Mouse (Mus musculus) heart, postnatal 4 days (tissue): ENCODE data around the gene Lclat1. TPM values are rescaled to one million over a fixed set of nuclear protein-coding genes. Genes with fewer than 3 reads are reported as not detected.

ENCODE experiments used
- DNase-seq: peaks from one replicate; pipeline ENCODE4 v3.0.0; 2021
- total RNA-seq, 2 experiments: library from RNA; stranded (reverse); gene quantifications; 2 replicates each; pipeline ENCODE4 v1.2.3; 2021

Gene Lclat1
- total RNA-seq, 2 experiments from 2014 or later: 160 to 168 TPM

GRCm38 (mm10) chr17:73091368-73091767, 16.4 kb upstream of the Lclat1 start:
- DNase-seq: no peak

DNA sequence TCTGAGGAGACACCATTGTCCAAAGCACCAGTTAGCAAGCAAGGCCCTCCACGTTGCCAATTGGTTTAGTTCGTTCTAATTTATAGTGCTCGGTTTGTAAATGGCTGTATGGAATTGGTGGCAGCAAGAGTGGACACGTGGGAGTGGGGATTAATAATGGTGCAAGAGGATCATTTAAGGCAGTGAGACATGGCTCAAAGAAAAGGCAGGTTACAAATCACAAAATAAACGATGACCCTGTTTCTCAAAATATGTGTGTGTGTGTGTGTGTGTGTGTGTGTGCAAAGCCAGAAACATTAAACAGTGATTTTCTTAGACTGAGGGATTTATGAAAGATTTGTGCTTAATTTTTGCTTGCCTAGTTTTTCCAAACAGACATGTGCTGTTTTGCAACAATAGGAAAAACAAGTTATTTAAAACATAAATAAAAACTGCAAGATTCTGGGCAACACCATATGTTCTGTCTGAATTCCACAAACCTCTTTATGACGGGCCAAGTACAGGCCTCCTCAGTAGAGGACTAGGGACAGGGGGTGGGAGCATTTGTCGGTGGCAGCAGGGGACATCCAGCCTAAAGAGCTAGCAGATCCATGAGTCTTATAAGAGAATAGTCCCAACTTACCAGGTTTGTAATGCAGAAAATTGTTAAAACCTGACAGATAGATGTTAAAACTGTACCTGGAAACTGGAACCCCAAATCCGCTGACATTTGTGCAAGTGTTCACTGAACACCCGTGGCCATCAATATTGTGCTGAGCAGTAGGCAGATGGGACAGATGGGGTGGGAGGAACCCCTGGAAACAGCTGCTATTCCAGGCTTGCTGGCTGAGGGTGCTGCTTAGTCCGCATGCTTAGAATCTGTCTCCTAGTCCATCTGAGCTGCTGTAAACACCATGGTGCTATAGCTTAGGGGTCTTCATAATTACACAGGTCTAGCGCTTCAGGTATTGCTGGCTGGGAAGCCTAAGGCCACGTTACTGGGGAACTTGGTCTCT, 15.4 kb upstream of the Lclat1 start:
- DNase-seq: no peak

- DNase-seq: no peak
Measured at GRCm38 (mm10) chr17:73095070-73095469, 12.7 kb upstream of the Lclat1 start.

GRCm38 (mm10) chr17:73095585-73095984, 12.2 kb upstream of the Lclat1 start:
- DNase-seq: no peak

- DNase-seq: peak; percentile 35
Measured at GRCm38 (mm10) chr17:73096484-73096883, 11.3 kb upstream of the Lclat1 start.

DNA sequence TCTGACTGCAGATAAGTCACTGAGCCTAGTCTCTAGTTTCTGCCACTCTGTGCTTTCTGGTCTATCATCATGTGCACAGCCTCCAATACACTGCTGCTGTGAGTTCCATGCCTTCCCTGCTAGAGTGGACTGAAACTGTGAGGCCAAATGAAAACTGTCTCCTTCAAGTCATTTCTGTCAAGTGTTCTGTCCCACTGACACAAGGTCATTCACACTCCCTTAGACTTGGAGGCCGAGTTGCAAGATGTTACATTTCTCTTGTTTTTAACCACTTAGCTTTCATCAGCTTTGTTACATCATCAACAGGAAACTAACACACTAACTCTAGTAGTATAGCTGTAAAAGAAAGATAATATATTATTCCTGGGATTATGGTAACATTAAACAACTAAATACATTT, 9.1 kb upstream of the Lclat1 start:
- DNase-seq: no peak

- no peak for DNase-seq
Measured at GRCm38 (mm10) chr17:73100396-73100795, 7.4 kb upstream of the Lclat1 start.

GRCm38 (mm10) chr17:73102538-73102937, 5.2 kb upstream of the Lclat1 start:
- DNase-seq: no peak

DNA sequence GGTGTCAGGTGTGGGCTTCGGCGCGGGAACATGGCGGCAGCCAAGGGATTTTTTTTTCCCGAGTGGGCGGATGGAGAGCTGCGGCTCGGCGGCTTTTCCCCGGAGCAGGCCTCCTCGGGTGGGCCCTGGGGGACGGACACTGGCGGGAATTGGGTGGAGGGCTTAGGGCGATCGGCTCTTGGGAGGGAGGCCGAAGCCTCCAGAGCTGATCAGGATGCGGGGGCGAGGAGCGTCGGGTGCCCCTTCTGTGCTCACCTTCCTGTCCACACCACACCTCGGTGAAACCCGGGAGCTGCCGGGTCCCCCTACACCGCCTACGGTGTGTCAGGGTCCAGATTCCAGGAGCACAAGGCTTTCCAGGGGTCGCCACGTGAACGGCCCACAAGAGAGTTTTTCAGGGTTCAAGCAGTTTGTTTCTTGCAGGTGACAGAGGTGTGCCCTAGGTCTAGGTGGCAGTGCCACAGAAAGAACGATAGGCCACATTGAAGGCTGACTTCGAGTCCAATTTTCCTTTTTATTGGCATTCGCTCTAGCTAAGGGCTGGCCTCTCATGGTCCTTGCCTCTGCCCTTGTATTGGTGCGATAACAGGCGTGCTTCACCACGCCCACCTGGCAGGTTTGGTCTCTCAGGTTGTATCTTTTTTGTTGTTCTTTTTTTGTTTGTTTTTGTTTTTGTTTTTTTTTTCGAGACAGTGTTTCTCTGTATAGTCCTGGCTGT, 544 bp downstream of the Lclat1 start:
- peak; percentile 31 for DNase-seq

GRCm38 (mm10) chr17:73108888-73109259, 1.1 kb downstream of the Lclat1 start:
- no peak for DNase-seq

DNA sequence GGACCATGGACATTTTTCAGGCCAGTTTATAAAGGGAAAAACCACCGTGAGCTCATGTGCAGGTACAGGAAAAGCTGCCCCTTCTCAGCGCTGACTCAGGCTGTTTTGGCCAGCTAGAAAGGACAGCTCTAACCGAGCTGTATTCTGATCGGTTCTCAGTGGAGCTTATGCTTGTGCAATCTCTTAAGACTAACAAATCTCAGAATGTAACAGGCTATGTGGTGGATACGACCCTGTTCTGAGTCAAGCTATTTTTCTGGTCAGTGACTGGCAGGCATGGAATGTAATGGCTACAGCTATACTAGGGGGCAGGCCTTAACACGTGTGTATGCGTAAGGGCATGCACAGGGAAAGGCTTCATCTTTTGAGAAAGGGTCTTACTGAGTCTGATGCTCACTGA, 4.3 kb downstream of the Lclat1 start:
- DNase-seq: no peak

GRCm38 (mm10) chr17:73112601-73113000, 4.8 kb downstream of the Lclat1 start:
- no peak for DNase-seq

GRCm38 (mm10) chr17:73113230-73113629, 5.4 kb downstream of the Lclat1 start:
- no peak for DNase-seq

- no peak for DNase-seq
Measured at GRCm38 (mm10) chr17:73118134-73118533, 10.3 kb downstream of the Lclat1 start.

GRCm38 (mm10) chr17:73118702-73119101, 10.9 kb downstream of the Lclat1 start:
- DNase-seq: no peak

- no peak for DNase-seq
Measured at GRCm38 (mm10) chr17:73119150-73119549, 11.4 kb downstream of the Lclat1 start.

GRCm38 (mm10) chr17:73120545-73120944, 12.8 kb downstream of the Lclat1 start:
- no peak for DNase-seq

- no peak for DNase-seq
Measured at GRCm38 (mm10) chr17:73121726-73122125, 13.9 kb downstream of the Lclat1 start.

DNA sequence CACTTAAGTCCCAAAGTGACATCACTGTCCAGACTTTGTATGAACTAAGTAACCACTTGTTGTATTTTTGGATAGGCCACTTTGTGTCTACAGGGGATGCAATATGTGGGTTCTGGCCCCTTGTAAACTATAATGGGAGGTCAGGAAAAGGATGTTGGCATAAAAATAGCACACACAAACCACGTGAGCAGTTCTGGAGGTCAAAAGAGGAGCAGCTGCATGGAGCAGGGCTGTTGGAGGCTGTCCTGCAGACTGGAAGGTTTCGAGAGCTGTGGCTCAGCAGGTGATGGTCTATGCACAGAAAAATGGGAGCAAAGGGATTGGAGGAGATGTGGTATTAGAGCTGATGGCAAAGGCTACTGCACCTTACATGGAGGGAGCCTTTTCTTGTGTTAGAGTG, 18.6 kb downstream of the Lclat1 start:
- DNase-seq: peak; percentile 22

- peak; percentile 37 for DNase-seq
Measured at GRCm38 (mm10) chr17:73126903-73127302, 19.1 kb downstream of the Lclat1 start.

GRCm38 (mm10) chr17:73136562-73137484, 29.0 kb downstream of the Lclat1 start:
- DNase-seq: no peak

- no peak for DNase-seq
Measured at GRCm38 (mm10) chr17:73138217-73138616, 30.4 kb downstream of the Lclat1 start.
